8 mouse cellular contexts compared by ENCODE assay signal in genomic region chr2:31688074-31688925, GRCm38 (mm10). TPM values are rescaled to one million over a fixed set of nuclear protein-coding genes. Genes with fewer than 3 reads are reported as not detected.
DNase-seq lines count a peak whose midpoint lies in the region; ATAC-seq lines count a peak whose summit lies in the region.

TSS of gene Abl1 (plus strand) at chr2:31688376.

- under 1% methylated on average over 64 of the region's 64 CpGs for WGBS in lung, embryonic 16.5 days

- no peaks in the 10 kb centered on the region; the same call in 1 of the 2 replicates for H3K9me3 ChIP-seq in lung, embryonic 16.5 days (ENCODE audit: control insufficient read depth, low read length)

- H3K4me2 ChIP-seq in lung, embryonic 16.5 days (ENCODE audit: low read depth, low read length), result peak within 1 kb of the TSS; percentile 77

- H3K36me3 ChIP-seq in lung, embryonic 16.5 days (ENCODE audit: control insufficient read depth, insufficient read depth, low read length), result 0 out of 2 replicates have a peak, but pooled peaks cover 3% of the 10 kb centered on the region

- peak within 1 kb of the TSS; percentile 98 for H3K4me3 ChIP-seq in lung, embryonic 16.5 days (ENCODE audit: low read length)

- peak; percentile 98 for DNase-seq in MEL-GATA-1-ER (ENCODE audit: extremely low read depth, low read depth)
- peak; percentile 92 for DNase-seq in cerebellum, adult 8-10 months
- DNase-seq in forelimb bud, embryonic 11.5 days (ENCODE audit: low read depth, low spot score), result peak; percentile 96
- peak; percentile 90 for DNase-seq in layer of hippocampus, adult 9-10 months (ENCODE audit: low spot score)
- peak; percentile 74 for DNase-seq in ovary, postnatal 10 days (ENCODE audit: low spot score)
- peak; percentile 88 to 90 for DNase-seq in thymus, postnatal 10 days (ENCODE audit: low spot score in 2 of 2)

- peaks cover 15% of the 10 kb centered on the region for H3K4me1 ChIP-seq in lung, embryonic 16.5 days (replicated peaks; ENCODE audit: control insufficient read depth, insufficient read depth, low read length)

- ATAC-seq in hematopoietic stem cell, adult 5-6 weeks (replicated peaks in 1 of 2; ENCODE audit: insufficient read depth in 1 of 2, low FRiP score in 2 of 2, low TSS enrichment in 1 of 2, low read depth in 1 of 2, poor library complexity in 2 of 2, severe bottlenecking in 2 of 2), result peak; percentile 99 to 100
- ATAC-seq in lung, embryonic 16.5 days (ENCODE audit: low read depth), result peak; percentile 99

- no peaks in the 10 kb centered on the region for H3K27me3 ChIP-seq in lung, embryonic 16.5 days (ENCODE audit: control insufficient read depth, insufficient read depth, low read depth, low read length)

- peak within 1 kb of the TSS; percentile 94 for H3K9ac ChIP-seq in lung, embryonic 16.5 days (ENCODE audit: low read length)

- H3K27ac ChIP-seq in lung, embryonic 16.5 days (ENCODE audit: low read length), result peak within 1 kb of the TSS; percentile 95

RNA-seq across cellular contexts. Expression of gene Abl1, which starts in this region (rescaled TPM):
- 35.4 and 41.1 TPM in 2 replicates for total RNA-seq in hematopoietic stem cell, adult 5-6 weeks (2017)
- 37.6 and 39.1 TPM in 2 replicates for polyA plus RNA-seq in lung, embryonic 16.5 days (2015; fragmentation: Nextera tagmentation; extraction: Ambion mirVana)

Comparison
In these comparisons a context has a peak if more than half of its experiments do, and no peak if none do; other contexts are left out.
1. Peak in every context shown above with its lines: DNase-seq, ATAC-seq, H3K4me3 ChIP-seq and H3K27ac ChIP-seq.